Mouse (Mus musculus) urinary bladder, postnatal 25 days (tissue): Measurements from ENCODE around the gene Vmn2r23.
"Not testable (repeated sequence)": the region's sequence is repeated elsewhere in the genome, so short reads cannot be mapped to it uniquely, and the experiment has no call there.

ENCODE experiments used
- DNase-seq: peaks from one replicate; pipeline ENCODE4 v3.0.0; 2022; ENCODE audit warnings: low spot score

Gene Vmn2r23

GRCm38 (mm10) chr6:123702370-123702769 lies at the start of gene Vmn2r23:
TSS of gene Vmn2r23 (plus strand) at chr6:123702670.
- no peak for DNase-seq

GRCm38 (mm10) chr6:123657040-123657439 lies 45.4 kb upstream of the Vmn2r23 start:
- no peak for DNase-seq

GRCm38 (mm10) chr6:123696639-123697038 lies 5.8 kb upstream of the Vmn2r23 start:
- not testable (repeated sequence) for DNase-seq

- DNase-seq, result no peak
Measured at GRCm38 (mm10) chr6:123697213-123697612, 5.3 kb upstream of the Vmn2r23 start.

- no peak for DNase-seq
Measured at GRCm38 (mm10) chr6:123770031-123770430, 67.6 kb downstream of the Vmn2r23 start.

- DNase-seq, result no peak
Measured at GRCm38 (mm10) chr6:123778579-123778978, 76.1 kb downstream of the Vmn2r23 start, which contains the start of gene Vmn2r24. TSS of gene Vmn2r24 (plus strand) at chr6:123778879.

- no peak for DNase-seq
Measured at GRCm38 (mm10) chr6:123784857-123785256, 82.4 kb downstream of the Vmn2r23 start.

- DNase-seq, result no peak
Measured at GRCm38 (mm10) chr6:123793746-123794145, 91.3 kb downstream of the Vmn2r23 start.
